Mouse (Mus musculus) bone marrow macrophage, adult 2 months (primary cell): ENCODE data around the gene Plekha4.

ENCODE experiments used
- CTCF ChIP-seq: IDR thresholded peaks from 2 replicates; pipeline ENCODE4 v1.5.1; 2012; ENCODE audit warnings: low read depth, mild to moderate bottlenecking, low read length, moderate library complexity
- POLR2A ChIP-seq: IDR thresholded peaks from 2 replicates; pipeline ENCODE4 v1.6.1; 2012; ENCODE audit warnings: mild to moderate bottlenecking, low read depth, low read length, borderline replicate concordance

GRCm38 (mm10) chr7:45597527-45597926 lies 71.4 kb downstream of the Plekha4 start:
- no peak for TF ChIP-seq CTCF
- no peak for TF ChIP-seq POLR2A
